Mouse (Mus musculus) myocyte (in vitro differentiated cells): ENCODE results near the gene Sema4b.

Experiments
- POLR2A ChIP-seq: IDR thresholded peaks from one replicate; pipeline ENCODE4 v1.6.1; 2011; ENCODE audit warnings: low read depth, mild to moderate bottlenecking, control low read depth, moderate library complexity; ENCODE audit not compliant: insufficient read length
- POLR2AphosphoS2 ChIP-seq: IDR thresholded peaks from one replicate; pipeline ENCODE4 v1.6.1; 2011; ENCODE audit warnings: low read depth, control low read depth; ENCODE audit not compliant: insufficient read length

DNA sequence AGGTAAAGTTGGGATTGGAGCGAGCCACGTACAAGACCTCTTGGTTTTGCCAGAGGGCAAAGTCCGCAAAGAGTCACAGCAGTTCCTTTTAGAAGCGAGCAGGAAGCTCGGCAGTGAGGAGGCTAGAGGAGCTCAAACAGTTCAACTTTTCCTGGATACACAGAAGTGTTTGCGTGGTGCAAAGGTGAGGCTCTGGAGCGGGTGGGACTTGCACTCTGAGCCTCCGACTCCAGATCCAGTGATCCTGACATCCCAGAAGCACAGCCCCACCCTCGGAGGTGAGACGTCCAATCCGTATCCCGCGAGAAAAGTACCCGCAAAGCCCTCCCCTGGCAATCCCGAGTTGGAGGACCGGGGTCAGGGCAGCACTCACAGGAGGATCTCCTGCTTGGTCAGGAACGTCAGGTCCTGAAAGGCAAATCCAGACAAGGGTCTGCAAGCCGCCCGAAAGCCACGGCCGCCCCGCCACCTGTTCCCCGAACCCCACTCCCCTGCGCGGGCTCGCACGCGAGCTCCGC is 45.4 kb downstream of the Sema4b start:
- TF ChIP-seq POLR2A (no peak), POLR2AphosphoS2 (no peak)
